ENCODE assay signal across 10 mouse cellular contexts in the genomic region with DNA sequence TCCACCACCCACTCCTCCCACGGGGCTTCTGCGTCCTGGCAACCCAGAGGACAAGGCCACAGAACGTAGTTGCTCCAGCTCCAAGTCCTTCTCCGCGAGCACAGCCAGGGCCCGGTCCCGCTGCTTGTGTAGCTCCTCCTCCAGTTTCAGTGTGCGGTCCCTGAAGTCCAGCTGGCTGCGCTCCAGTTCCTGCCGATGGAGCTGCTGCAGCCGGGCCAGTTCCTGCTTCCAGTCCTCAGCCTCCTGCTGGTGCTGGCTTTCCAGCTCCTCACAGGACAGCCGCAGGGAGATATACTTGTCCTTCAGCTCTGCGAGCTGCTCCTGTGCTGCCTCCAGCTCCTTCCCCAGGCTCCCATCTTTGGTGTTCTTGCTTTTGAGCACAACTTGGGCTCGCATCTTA. TPM values are rescaled to one million over a fixed set of nuclear protein-coding genes. Genes with fewer than 3 reads are reported as not detected.
DNase-seq lines count a peak whose midpoint lies in the region; ATAC-seq and TF ChIP-seq lines count a peak whose summit lies in the region.
"Had no signal": no experiment of that assay in that cellular context is flagged by ENCODE, and none has a peak within 500 bp of the region (broad histone marks: within the 10 kb centered on the region; RNA-seq: fewer than 3 reads in every experiment).

No protein-coding gene starts in this region.

- ATAC-seq in midbrain, embryonic 14.5 days (ENCODE audit: low FRiP score, low TSS enrichment) = no peak

- H3K36me3 ChIP-seq in liver, adult 2 months (ENCODE audit: control insufficient read depth, insufficient read depth, low read length) = peaks cover 10% of the 10 kb centered on the region
- peaks cover 47% of the 10 kb centered on the region for H3K36me3 ChIP-seq in midbrain, embryonic 14.5 days (ENCODE audit: control insufficient read depth, insufficient read depth, low read length)

- intact Hi-C loops in left cerebral cortex, postnatal 25 days (cut with DNase I) = loop anchor here (2.0 kb wide), 1 partner anchor 158 kb away; no protein-coding TSS in a partner anchor

- TF ChIP-seq CTCF in liver, adult 2 months (IDR thresholded peaks at IDR 0.05; ENCODE audit: low read depth, low read length) = peak; percentile 40

- DNase-seq in liver, adult 2 months (ENCODE audit: extremely low read depth, low read depth, low spot score) = peak; percentile 85
- no peak for DNase-seq in liver
- DNase-seq in cerebellum, postnatal 14 days = peak; percentile 84 to 86
- DNase-seq in kidney, adult 18-20 months = peak; percentile 81
- DNase-seq in left cerebral cortex, postnatal 25 days (ENCODE audit: low spot score in 2 of 2) = peak; percentile 55 to 57
- DNase-seq in skeletal muscle tissue, adult 2 months (ENCODE audit: low read depth, low spot score) = peak; percentile 82
- DNase-seq in retina, embryonic 14.5 days (ENCODE audit: low spot score) = no peak
- DNase-seq in midbrain, embryonic 14.5 days = no peak

- H3K4me3 ChIP-seq in liver, adult 2 months (ENCODE audit: insufficient read depth, low read depth, low read length) = peak overlapping the region; percentile 9; the same call in 1 of the 2 replicates
- no peak overlapping the region for H3K4me3 ChIP-seq in midbrain, embryonic 14.5 days (replicated peaks; ENCODE audit: low read depth, low read length)

- 0 out of 2 replicates have a peak overlapping the region, but pooled peaks have one; percentile 5 for H3K9ac ChIP-seq in liver, adult 2 months (ENCODE audit: low read depth, low read length)
- no peak overlapping the region for H3K9ac ChIP-seq in midbrain, embryonic 14.5 days (replicated peaks; ENCODE audit: low read length)

- H3K4me2 ChIP-seq in midbrain, embryonic 14.5 days (ENCODE audit: low read length) = no peak overlapping the region

- peaks cover 34% of the 10 kb centered on the region for H3K4me1 ChIP-seq in liver, adult 2 months (ENCODE audit: control insufficient read depth, insufficient read depth, low read length)
- H3K4me1 ChIP-seq in midbrain, embryonic 14.5 days (ENCODE audit: control insufficient read depth, insufficient read depth, low read length) = peaks cover 17% of the 10 kb centered on the region

- 0 out of 2 replicates have a peak overlapping the region, but pooled peaks have one; percentile 13 for H3K27ac ChIP-seq in liver, adult 2 months (replicated peaks; ENCODE audit: insufficient read depth, low read depth, low read length)
- H3K27ac ChIP-seq in midbrain, embryonic 14.5 days (replicated peaks; ENCODE audit: low read depth, low read length) = no peak overlapping the region

- WGBS in liver, adult 2 months = 18% methylated on average over 14 of the region's 14 CpGs
- WGBS in midbrain, embryonic 14.5 days = 91% methylated on average over 14 of the region's 14 CpGs

- no peak for TF ChIP-seq POLR2A in liver, adult 2 months (IDR thresholded peaks at IDR 0.05; ENCODE audit: extremely low read depth, insufficient read depth, low read length)

- no peaks in the 10 kb centered on the region for H3K9me3 ChIP-seq in midbrain, embryonic 14.5 days (ENCODE audit: control insufficient read depth, low read length)

- H3K27me3 ChIP-seq in liver, adult 2 months (ENCODE audit: control insufficient read depth, insufficient read depth, low read length) = no peaks in the 10 kb centered on the region
- no peaks in the 10 kb centered on the region for H3K27me3 ChIP-seq in midbrain, embryonic 14.5 days (ENCODE audit: control insufficient read depth, insufficient read depth, low read length)

- H3K79me2 ChIP-seq in liver, adult 2 months (ENCODE audit: control insufficient read depth, insufficient read depth, low read length) = peaks cover 13% of the 10 kb centered on the region; the same call in 1 of the 2 replicates

RNA-seq across cellular contexts. Expression of a gene that starts 4.9 kb away (rescaled TPM):
- total RNA-seq in liver, adult 2 months (2014; rRNA removed) = 165 and 194 TPM in 2 replicates
- polyA plus RNA-seq in liver, adult 2 months (2012; rRNA removed) = 215 and 326 TPM in 2 replicates
- 100 to 1,000 TPM; 295 to 301 TPM for total RNA-seq in left cerebral cortex, postnatal 25 days (2021)
- polyA plus RNA-seq in midbrain, embryonic 14.5 days (2014; fragmentation: Nextera tagmentation; extraction: Ambion mirVana) = 390 and 430 TPM in 2 replicates

RNA-seq across cellular contexts. Expression of a gene that starts 9.1 kb away (rescaled TPM):
- total RNA-seq in liver, adult 2 months (2014; rRNA removed) = 0.09 TPM in 1 of 2 replicates, not detected in the other
- 0.06 TPM in 1 of 2 replicates, not detected in the other for polyA plus RNA-seq in liver, adult 2 months (2012; rRNA removed)
- not detected for total RNA-seq in left cerebral cortex, postnatal 25 days (2021)
- polyA plus RNA-seq in midbrain, embryonic 14.5 days (2014; fragmentation: Nextera tagmentation; extraction: Ambion mirVana) = not detected in 2 replicates
- polyA plus RNA-seq: embryonic facial prominence, embryonic 11.5 days; neural tube, embryonic 14.5 days had no signal

RNA-seq across cellular contexts. Expression of a gene that starts 9.7 kb away (rescaled TPM):
- 9.9 and 12.0 TPM in 2 replicates for total RNA-seq in liver, adult 2 months (2014; rRNA removed)
- 3.9 and 4.3 TPM in 2 replicates for polyA plus RNA-seq in liver, adult 2 months (2012; rRNA removed)
- 10 to 100 TPM; 17.6 to 19.6 TPM for total RNA-seq in left cerebral cortex, postnatal 25 days (2021)
- 8.4 and 9.5 TPM in 2 replicates for polyA plus RNA-seq in midbrain, embryonic 14.5 days (2014; fragmentation: Nextera tagmentation; extraction: Ambion mirVana)

RNA-seq across cellular contexts. Expression of a gene that starts 20.6 kb away (rescaled TPM):
- total RNA-seq in liver, adult 2 months (2014; rRNA removed) = 8.7 and 12.3 TPM in 2 replicates
- 1.5 and 1.7 TPM in 2 replicates for polyA plus RNA-seq in liver, adult 2 months (2012; rRNA removed)
- 10 to 100 TPM; 21.0 to 22.6 TPM for total RNA-seq in left cerebral cortex, postnatal 25 days (2021)
- 27.1 and 27.5 TPM in 2 replicates for polyA plus RNA-seq in midbrain, embryonic 14.5 days (2014; fragmentation: Nextera tagmentation; extraction: Ambion mirVana)

RNA-seq across cellular contexts. Expression of a gene that starts 30.7 kb away (rescaled TPM):
- total RNA-seq in liver, adult 2 months (2014; rRNA removed) = not detected in 2 replicates
- polyA plus RNA-seq in liver, adult 2 months (2012; rRNA removed) = not detected in 2 replicates
- total RNA-seq in left cerebral cortex, postnatal 25 days (2021) = not detected
- polyA plus RNA-seq in midbrain, embryonic 14.5 days (2014; fragmentation: Nextera tagmentation; extraction: Ambion mirVana) = not detected in 2 replicates
- polyA plus RNA-seq: embryonic facial prominence, embryonic 11.5 days; neural tube, embryonic 14.5 days had no signal

Comparison
In these comparisons a context has a peak if more than half of its experiments do, and no peak if none do; other contexts are left out.
1. DNase-seq: peak in liver, adult 2 months (single experiment), cerebellum, postnatal 14 days (2 of 2), kidney, adult 18-20 months (single experiment), left cerebral cortex, postnatal 25 days (2 of 2) and skeletal muscle tissue, adult 2 months (single experiment); none in liver (single experiment), retina, embryonic 14.5 days (single experiment) and midbrain, embryonic 14.5 days (single experiment).